Comparison of ENCODE assay signal across 10 mouse cellular contexts in the genomic region with DNA sequence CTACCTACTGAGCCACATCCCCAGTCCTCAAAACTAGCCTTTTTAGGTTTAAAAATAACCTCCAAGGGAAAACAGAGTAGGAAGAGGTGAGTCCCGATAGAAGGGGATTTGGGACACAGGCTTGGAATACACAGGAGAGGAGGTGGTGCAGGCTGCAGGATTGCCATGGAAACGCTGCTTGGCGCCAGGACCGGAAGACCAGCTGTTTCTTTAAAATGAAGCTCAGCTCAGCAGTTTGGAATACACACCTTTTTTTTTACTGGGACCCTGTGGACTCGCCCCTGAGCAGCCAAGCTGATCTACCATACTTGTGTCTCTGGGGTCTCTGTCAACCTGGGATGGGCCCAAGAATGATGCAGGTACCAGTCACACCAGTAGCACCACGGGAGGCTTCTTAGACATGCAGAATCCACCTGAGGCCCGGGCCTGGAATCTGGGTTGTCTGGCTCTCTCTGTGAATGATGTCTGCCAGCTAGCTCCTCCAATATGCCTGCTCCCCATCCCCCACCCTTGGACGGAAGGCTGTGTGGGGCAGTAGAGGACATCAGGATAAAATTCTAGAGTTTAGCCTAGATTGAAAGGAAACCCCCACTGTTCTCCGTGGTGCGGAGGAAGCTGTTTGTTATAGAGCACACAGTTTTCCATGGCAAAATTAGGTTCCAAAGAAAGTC. TPM values are rescaled to one million over a fixed set of nuclear protein-coding genes. Genes with fewer than 3 reads are reported as not detected.
DNase-seq lines count a peak whose midpoint lies in the region; ATAC-seq and TF ChIP-seq lines count a peak whose summit lies in the region.
"Had no signal": no experiment of that assay in that cellular context is flagged by ENCODE, and none has a peak within 500 bp of the region (broad histone marks: within the 10 kb centered on the region; RNA-seq: fewer than 3 reads in every experiment).

No protein-coding gene starts in this region.

- H3K4me2 ChIP-seq in forebrain, embryonic 11.5 days (ENCODE audit: low read depth, low read length, severe bottlenecking), result no peak overlapping the region
- H3K4me2 ChIP-seq in midbrain, postnatal 0 days (ENCODE audit: low read depth, low read length, poor library complexity, severe bottlenecking), result peak overlapping the region; percentile 10; the same call in 1 of the 2 replicates
- no peak overlapping the region for H3K4me2 ChIP-seq in liver, embryonic 12.5 days
- H3K4me2 ChIP-seq: neural tube, embryonic 12.5 days had no signal

- no peaks in the 10 kb centered on the region for H3K9me3 ChIP-seq in forebrain, embryonic 11.5 days (ENCODE audit: control insufficient read depth, low read length)
- H3K9me3 ChIP-seq in midbrain, postnatal 0 days (ENCODE audit: low read length), result no peaks in the 10 kb centered on the region
- no peaks in the 10 kb centered on the region for H3K9me3 ChIP-seq in liver, embryonic 12.5 days (replicated peaks)
- H3K9me3 ChIP-seq: neural tube, embryonic 12.5 days had no signal

- peak; percentile 26 to 28 for DNase-seq in heart, postnatal 10 days
- DNase-seq in heart, adult 9 months (ENCODE audit: low spot score in 2 of 2), result no peak
- no peak for DNase-seq in forebrain, embryonic 11.5 days (ENCODE audit: low spot score)
- peak; percentile 34 to 53 for DNase-seq in layer of hippocampus, postnatal 10 days (ENCODE audit: low spot score in 2 of 2)
- DNase-seq in midbrain, postnatal 0 days (ENCODE audit: low spot score), result peak; percentile 55
- DNase-seq in urinary bladder, postnatal 10 days (ENCODE audit: low spot score), result no peak
- DNase-seq in ovary, adult 18-20 months (ENCODE audit: low spot score), result no peak
- DNase-seq: gastrocnemius, postnatal 10 days had no signal

- no peaks in the 10 kb centered on the region for H3K4me1 ChIP-seq in forebrain, embryonic 11.5 days (replicated peaks; ENCODE audit: control insufficient read depth, insufficient read depth, low read length)
- H3K4me1 ChIP-seq in midbrain, postnatal 0 days (ENCODE audit: insufficient read depth, low read length), result peaks cover 9% of the 10 kb centered on the region; the same call in 1 of the 2 replicates
- no peaks in the 10 kb centered on the region for H3K4me1 ChIP-seq in liver, embryonic 12.5 days
- H3K4me1 ChIP-seq: neural tube, embryonic 12.5 days had no signal

- no peak overlapping the region for H3K9ac ChIP-seq in forebrain, embryonic 11.5 days (ENCODE audit: low read length)
- no peak overlapping the region; the same call in 1 of the 2 replicates for H3K9ac ChIP-seq in midbrain, postnatal 0 days (replicated peaks; ENCODE audit: low read length, poor library complexity, severe bottlenecking)
- H3K9ac ChIP-seq in liver, embryonic 12.5 days, result no peak overlapping the region
- H3K9ac ChIP-seq: neural tube, embryonic 12.5 days had no signal

- ATAC-seq in forebrain, embryonic 11.5 days (replicated peaks; ENCODE audit: low FRiP score), result no peak
- ATAC-seq in midbrain, postnatal 0 days (ENCODE audit: low FRiP score), result 0 out of 2 replicates have a peak, but pooled peaks have one; percentile 17
- no peak for ATAC-seq in liver, embryonic 12.5 days

- WGBS in forebrain, embryonic 11.5 days, result 12% methylated on average over 10 of the region's 10 CpGs
- WGBS in midbrain, postnatal 0 days, result 8% methylated on average over 10 of the region's 10 CpGs
- WGBS in liver, embryonic 12.5 days (ENCODE audit: insufficient replicate concordance), result 32% methylated on average over 10 of the region's 10 CpGs

- no peaks in the 10 kb centered on the region for H3K27me3 ChIP-seq in forebrain, embryonic 11.5 days (ENCODE audit: control insufficient read depth, insufficient read depth, low read length)
- no peaks in the 10 kb centered on the region for H3K27me3 ChIP-seq in midbrain, postnatal 0 days (ENCODE audit: insufficient read depth, low read length)
- peaks cover 17% of the 10 kb centered on the region for H3K27me3 ChIP-seq in liver, embryonic 12.5 days (replicated peaks)
- H3K27me3 ChIP-seq: neural tube, embryonic 12.5 days had no signal

- no peaks in the 10 kb centered on the region for H3K36me3 ChIP-seq in forebrain, embryonic 11.5 days (ENCODE audit: control insufficient read depth, insufficient read depth, low read length)
- no peaks in the 10 kb centered on the region for H3K36me3 ChIP-seq in midbrain, postnatal 0 days (ENCODE audit: insufficient read depth, low read length)
- H3K36me3 ChIP-seq in liver, embryonic 12.5 days, result no peaks in the 10 kb centered on the region
- H3K36me3 ChIP-seq: neural tube, embryonic 12.5 days had no signal

- TF ChIP-seq CTCF in midbrain, postnatal 0 days (IDR thresholded peaks at IDR 0.05), result no peak

- 0 out of 2 replicates have a peak overlapping the region, but pooled peaks have one; percentile 18 for H3K27ac ChIP-seq in forebrain, embryonic 11.5 days (ENCODE audit: low read depth, low read length)
- H3K27ac ChIP-seq in midbrain, postnatal 0 days (ENCODE audit: low read depth, low read length), result peak overlapping the region; percentile 57; the same call in 1 of the 2 replicates
- no peak overlapping the region for H3K27ac ChIP-seq in liver, embryonic 12.5 days
- H3K27ac ChIP-seq: neural tube, embryonic 12.5 days had no signal

- H3K4me3 ChIP-seq in forebrain, embryonic 11.5 days (ENCODE audit: low read depth, low read length), result no peak overlapping the region
- no peak overlapping the region for H3K4me3 ChIP-seq in midbrain, postnatal 0 days (ENCODE audit: low read depth, low read length)
- H3K4me3 ChIP-seq in liver, embryonic 12.5 days, result no peak overlapping the region
- H3K4me3 ChIP-seq: neural tube, embryonic 12.5 days had no signal

- intact Hi-C loops in heart, postnatal 10 days (cut with DNase I), result no loop called here

RNA-seq across cellular contexts. Expression of gene Syt13, which starts 19.5 kb away (rescaled TPM):
- under 1 TPM; 0.07 to 0.48 TPM for total RNA-seq in heart, postnatal 10 days (2021)
- polyA plus RNA-seq in forebrain, embryonic 11.5 days (2014; fragmentation: Nextera tagmentation; extraction: Ambion mirVana), result 6.1 and 6.2 TPM in 2 replicates
- total RNA-seq in layer of hippocampus, postnatal 10 days (2021), result 10 to 100 TPM; 88.5 to 89.7 TPM
- 188 and 190 TPM in 2 replicates for total RNA-seq in midbrain, postnatal 0 days (2014; rRNA removed)
- polyA plus RNA-seq in midbrain, postnatal 0 days (2015; fragmentation: Nextera tagmentation; extraction: Ambion mirVana), result 106 and 107 TPM in 2 replicates
- polyA plus RNA-seq in liver, embryonic 12.5 days (2016; fragmentation: Nextera tagmentation; extraction: Ambion mirVana), result 0.43 and 0.44 TPM in 2 replicates

Comparison
In these comparisons a context has a peak if more than half of its experiments do, and no peak if none do; other contexts are left out.
1. DNase-seq: peak in heart, postnatal 10 days (2 of 2), layer of hippocampus, postnatal 10 days (2 of 2) and midbrain, postnatal 0 days (single experiment); none in heart, adult 9 months (0 of 2), forebrain, embryonic 11.5 days (single experiment), urinary bladder, postnatal 10 days (single experiment) and ovary, adult 18-20 months (single experiment).
2. RNA of gene Syt13, which starts 19.5 kb away (total RNA-seq): 188 to 190 TPM in midbrain, postnatal 0 days and 88.5 to 89.7 TPM in layer of hippocampus, postnatal 10 days; 0.07 to 0.48 TPM in heart, postnatal 10 days; every median in the first group is over 10 times any median in the second.